Mouse (Mus musculus): ENCODE measurements around the gene Matk.

DNA sequence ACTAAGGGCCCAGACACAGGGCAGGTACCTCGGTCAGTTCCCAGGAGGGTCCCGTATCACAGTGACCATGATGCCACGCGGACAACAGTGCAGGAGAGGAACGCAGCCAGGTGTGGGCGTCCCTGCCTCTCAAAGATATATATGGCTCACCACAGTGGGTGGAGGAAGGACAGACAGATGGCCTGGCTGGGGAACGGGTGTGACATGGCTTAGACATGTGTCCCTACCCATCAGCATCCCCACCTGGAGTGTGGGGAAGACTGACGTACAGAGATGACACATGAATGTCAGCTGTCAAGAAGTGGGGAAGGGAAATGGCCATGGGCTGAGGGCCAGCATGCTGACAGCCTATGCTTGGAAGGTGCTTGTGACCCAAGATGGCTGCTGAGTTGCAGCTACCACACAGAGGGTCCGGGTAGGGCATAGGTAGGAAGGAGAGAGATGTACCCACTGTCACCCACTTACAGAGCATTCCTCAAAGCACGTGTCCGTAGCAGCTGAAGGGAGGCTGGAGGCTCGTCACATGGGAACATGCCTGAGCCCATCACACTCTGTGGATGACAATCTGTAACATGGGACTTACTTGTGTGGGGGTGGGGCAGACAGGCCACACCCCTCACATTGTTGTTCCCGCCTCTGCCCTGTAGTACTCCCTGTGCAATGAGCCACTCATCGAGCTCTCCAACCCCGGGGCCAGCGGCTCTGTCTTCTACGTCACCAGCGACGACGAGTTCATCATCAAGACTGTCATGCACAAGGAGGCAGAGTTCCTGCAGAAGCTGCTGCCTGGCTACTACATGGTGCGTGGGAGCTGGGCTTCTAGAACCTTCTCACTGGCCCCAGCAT is 54.3 kb downstream of the Matk start:
- TF ChIP-seq CTCF (IDR thresholded peaks at IDR 0.05; ENCODE audit: insufficient read depth, low read length) (no peak), POLR2A (IDR thresholded peaks at IDR 0.05; ENCODE audit: borderline replicate concordance, extremely low read depth, low read depth, low read length) (no peak)

All from lung, adult 2 months (tissue).